Mouse (Mus musculus): ENCODE measurements around the gene Ethe1. TPM values are rescaled to one million over a fixed set of nuclear protein-coding genes. Genes with fewer than 3 reads are reported as not detected.

Gene Ethe1
- polyA plus RNA-seq, 1 experiment from 2014 or later, result 27.4 TPM

DNA sequence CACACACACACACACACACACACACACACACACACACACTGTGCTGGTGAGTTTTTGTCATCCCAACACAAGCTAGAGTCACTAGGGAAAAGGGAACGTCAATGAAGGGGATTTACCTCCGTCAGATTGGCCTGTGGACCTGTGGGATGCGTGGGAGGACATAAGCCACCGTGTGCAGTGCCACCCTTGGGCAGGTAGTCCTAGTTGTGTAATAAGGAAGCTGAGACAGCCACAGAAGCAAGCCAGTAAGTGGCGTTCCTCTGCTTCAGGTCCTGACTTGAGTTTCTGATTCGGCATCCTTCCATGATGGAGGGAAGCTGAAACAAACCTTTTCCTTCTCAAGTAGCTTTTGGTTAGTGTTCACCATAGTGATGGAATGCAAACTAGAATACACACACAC lies 57.1 kb downstream of the Ethe1 start:
- peaks cover 13% of the 10 kb centered on the region for H3K27me3 ChIP-seq
- no peak overlapping the region for H3K9ac ChIP-seq
- no peaks in the 10 kb centered on the region for H3K9me3 ChIP-seq
- WGBS, result 87% methylated on average over 6 of the region's 6 CpGs
- H3K4me2 ChIP-seq, result no peak overlapping the region
- H3K36me3 ChIP-seq, result no peaks in the 10 kb centered on the region
- no peak overlapping the region for H3K27ac ChIP-seq (replicated peaks)
- H3K4me1 ChIP-seq (replicated peaks), result no peaks in the 10 kb centered on the region
- ATAC-seq (ENCODE audit: low FRiP score, low read depth), result no peak
- no peak overlapping the region for H3K4me3 ChIP-seq

DNA sequence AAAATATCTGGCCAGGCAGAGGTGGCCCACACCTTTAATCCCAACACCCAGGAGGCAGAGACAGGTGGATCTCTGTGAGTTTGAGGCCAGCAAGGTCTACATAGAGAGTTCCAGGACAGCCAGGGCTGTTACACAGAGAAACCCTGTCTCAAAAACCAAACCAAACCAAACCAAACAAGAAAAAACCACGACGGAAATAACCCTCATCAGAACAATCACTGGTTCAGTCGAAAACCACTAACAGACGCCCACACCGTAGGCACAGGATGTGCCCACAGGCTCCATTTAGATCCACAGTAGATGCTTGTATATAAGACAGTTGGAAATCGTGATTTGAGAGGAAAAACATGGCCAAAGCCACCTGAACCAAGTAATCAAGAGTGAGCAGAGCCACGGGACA lies 57.7 kb downstream of the Ethe1 start:
- Histone ChIP-seq H3K27me3 (peaks cover 8% of the 10 kb centered on the region), H3K9ac (no peak overlapping the region), H3K4me2 (no peak overlapping the region), H3K4me1 (replicated peaks) (no peaks in the 10 kb centered on the region), H3K36me3 (no peaks in the 10 kb centered on the region), H3K4me3 (no peak overlapping the region), H3K27ac (replicated peaks) (no peak overlapping the region), H3K9me3 (no peaks in the 10 kb centered on the region)
- WGBS, result 77% methylated on average over 7 of the region's 7 CpGs
- ATAC-seq (ENCODE audit: low FRiP score, low read depth), result no peak

DNA sequence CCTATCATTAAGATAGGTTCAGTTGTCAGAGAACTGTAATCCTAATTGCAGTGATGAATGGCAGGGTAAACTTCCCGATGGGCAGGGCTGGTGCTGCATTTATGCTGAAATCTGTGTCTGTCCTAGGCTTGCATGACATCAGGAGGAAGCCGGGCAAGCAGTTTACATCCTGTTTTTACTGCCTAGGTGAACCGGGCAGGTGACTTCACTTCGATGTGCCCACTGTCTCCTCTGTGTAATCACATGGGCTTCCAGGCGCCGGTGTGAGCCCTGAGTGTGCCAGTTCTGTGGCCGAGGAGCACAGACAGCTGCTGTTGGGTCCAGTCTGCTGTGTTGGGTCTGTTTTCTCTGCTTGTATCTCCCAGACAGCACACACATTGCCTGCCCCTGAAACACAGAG lies 59.1 kb downstream of the Ethe1 start:
- Histone ChIP-seq H3K27me3 (peaks cover 2% of the 10 kb centered on the region; the same call in 1 of the 2 replicates), H3K4me2 (no peak overlapping the region), H3K9me3 (no peaks in the 10 kb centered on the region), H3K4me3 (no peak overlapping the region), H3K36me3 (no peaks in the 10 kb centered on the region), H3K9ac (no peak overlapping the region), H3K27ac (replicated peaks) (no peak overlapping the region), H3K4me1 (replicated peaks) (no peaks in the 10 kb centered on the region)
- ATAC-seq (ENCODE audit: low FRiP score, low read depth), result no peak
- WGBS, result 83% methylated on average over 7 of the region's 7 CpGs

DNA sequence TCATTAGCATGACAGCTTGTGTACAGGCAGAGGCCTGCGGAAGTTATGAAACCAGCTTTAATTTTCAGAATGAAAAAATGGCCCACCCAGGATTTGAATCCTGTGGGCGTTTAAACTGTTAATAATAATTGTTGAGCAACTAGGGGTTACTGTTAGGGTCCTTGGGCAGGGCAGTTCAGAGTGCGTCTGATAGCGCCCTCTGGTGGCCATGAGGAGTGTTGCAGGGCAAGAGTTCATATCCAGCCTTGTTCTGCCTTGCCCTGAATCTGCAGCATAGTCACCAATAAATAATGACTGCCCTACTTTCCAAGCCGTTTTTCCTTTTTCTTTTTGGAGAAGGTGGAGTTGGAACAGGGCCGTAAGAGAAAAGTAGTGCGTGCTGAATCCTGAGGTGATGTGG lies 66.3 kb downstream of the Ethe1 start:
- no peak overlapping the region for H3K4me3 ChIP-seq
- 27% methylated on average over 7 of the region's 7 CpGs for WGBS
- ATAC-seq (ENCODE audit: low FRiP score, low read depth), result no peak
- no peaks in the 10 kb centered on the region for H3K4me1 ChIP-seq (replicated peaks)
- no peaks in the 10 kb centered on the region for H3K9me3 ChIP-seq
- H3K4me2 ChIP-seq, result no peak overlapping the region
- no peaks in the 10 kb centered on the region for H3K27me3 ChIP-seq
- H3K27ac ChIP-seq (replicated peaks), result no peak overlapping the region
- no peak overlapping the region for H3K9ac ChIP-seq
- no peaks in the 10 kb centered on the region for H3K36me3 ChIP-seq

Other genes starting within 250 kb of the Ethe1 start
- gene Lypd5, start 238.3 kb upstream of the Ethe1 start, polyA plus RNA-seq (2015; fragmentation: Nextera tagmentation; extraction: Ambion mirVana), result not detected in 2 replicates
- gene Kcnn4, start 217.3 kb upstream of the Ethe1 start, polyA plus RNA-seq (2015; fragmentation: Nextera tagmentation; extraction: Ambion mirVana), result 2.3 and 2.9 TPM in 2 replicates
- gene Smg9, start 187.9 kb upstream of the Ethe1 start, polyA plus RNA-seq (2015; fragmentation: Nextera tagmentation; extraction: Ambion mirVana), result 32.8 and 42.5 TPM in 2 replicates
- gene Irgc1, start 135.2 kb upstream of the Ethe1 start, polyA plus RNA-seq (2015; fragmentation: Nextera tagmentation; extraction: Ambion mirVana), result not detected in 2 replicates
- gene Plaur, start 125.1 kb upstream of the Ethe1 start, polyA plus RNA-seq (2015; fragmentation: Nextera tagmentation; extraction: Ambion mirVana), result 1.3 and 1.5 TPM in 2 replicates
- 77.9 and 80.4 TPM in 2 replicates for gene Cadm4, start 105.5 kb upstream of the Ethe1 start, polyA plus RNA-seq (2015; fragmentation: Nextera tagmentation; extraction: Ambion mirVana)
- gene Zfp428, start 80.5 kb upstream of the Ethe1 start, polyA plus RNA-seq (2015; fragmentation: Nextera tagmentation; extraction: Ambion mirVana), result 281 and 307 TPM in 2 replicates
- gene AC161166.1, start 75.1 kb upstream of the Ethe1 start, polyA plus RNA-seq (2015; fragmentation: Nextera tagmentation; extraction: Ambion mirVana), result 1.00 and 1.5 TPM in 2 replicates
- gene Irgq, start 56.9 kb upstream of the Ethe1 start, polyA plus RNA-seq (2015; fragmentation: Nextera tagmentation; extraction: Ambion mirVana), result 28.5 and 28.7 TPM in 2 replicates
- gene Pinlyp, start 41.4 kb upstream of the Ethe1 start, polyA plus RNA-seq (2015; fragmentation: Nextera tagmentation; extraction: Ambion mirVana), result 0.25 TPM in 1 of 2 replicates, not detected in the other
- 66.2 and 72.1 TPM in 2 replicates for gene Xrcc1, start 41.3 kb upstream of the Ethe1 start, polyA plus RNA-seq (2015; fragmentation: Nextera tagmentation; extraction: Ambion mirVana)
- 14.8 and 19.7 TPM in 2 replicates for gene Zfp575, start 98 bp downstream of the Ethe1 start, polyA plus RNA-seq (2015; fragmentation: Nextera tagmentation; extraction: Ambion mirVana)
- gene Phldb3, start 23.2 kb downstream of the Ethe1 start, polyA plus RNA-seq (2015; fragmentation: Nextera tagmentation; extraction: Ambion mirVana), result not detected in 2 replicates
- gene Lypd3, start 49.0 kb downstream of the Ethe1 start, polyA plus RNA-seq (2015; fragmentation: Nextera tagmentation; extraction: Ambion mirVana), result 0.41 and 0.73 TPM in 2 replicates
- not detected in 2 replicates for gene Tex101, start 89.1 kb downstream of the Ethe1 start, polyA plus RNA-seq (2015; fragmentation: Nextera tagmentation; extraction: Ambion mirVana)
- gene BC049730, start 121.7 kb downstream of the Ethe1 start, polyA plus RNA-seq (2015; fragmentation: Nextera tagmentation; extraction: Ambion mirVana), result not detected in 2 replicates
- gene Gm4763, start 139.4 kb downstream of the Ethe1 start, polyA plus RNA-seq (2015; fragmentation: Nextera tagmentation; extraction: Ambion mirVana), result not detected in 2 replicates
- 0.26 and 0.49 TPM in 2 replicates for gene Cd177, start 172.8 kb downstream of the Ethe1 start, polyA plus RNA-seq (2015; fragmentation: Nextera tagmentation; extraction: Ambion mirVana)
- 0.21 and 0.48 TPM in 2 replicates for gene Ceacam10, start 189.7 kb downstream of the Ethe1 start, polyA plus RNA-seq (2015; fragmentation: Nextera tagmentation; extraction: Ambion mirVana)

Data from hindbrain, embryonic 15.5 days (tissue).